Mouse (Mus musculus): ENCODE results near the gene Eef1b2.
A peak's percentile ranks its signal among the peaks of the same experiment; 100 is the strongest.
"Not testable (repeated sequence)": the region's sequence is repeated elsewhere in the genome, so short reads cannot be mapped to it uniquely, and the experiment has no call there.

Gene Eef1b2

DNA sequence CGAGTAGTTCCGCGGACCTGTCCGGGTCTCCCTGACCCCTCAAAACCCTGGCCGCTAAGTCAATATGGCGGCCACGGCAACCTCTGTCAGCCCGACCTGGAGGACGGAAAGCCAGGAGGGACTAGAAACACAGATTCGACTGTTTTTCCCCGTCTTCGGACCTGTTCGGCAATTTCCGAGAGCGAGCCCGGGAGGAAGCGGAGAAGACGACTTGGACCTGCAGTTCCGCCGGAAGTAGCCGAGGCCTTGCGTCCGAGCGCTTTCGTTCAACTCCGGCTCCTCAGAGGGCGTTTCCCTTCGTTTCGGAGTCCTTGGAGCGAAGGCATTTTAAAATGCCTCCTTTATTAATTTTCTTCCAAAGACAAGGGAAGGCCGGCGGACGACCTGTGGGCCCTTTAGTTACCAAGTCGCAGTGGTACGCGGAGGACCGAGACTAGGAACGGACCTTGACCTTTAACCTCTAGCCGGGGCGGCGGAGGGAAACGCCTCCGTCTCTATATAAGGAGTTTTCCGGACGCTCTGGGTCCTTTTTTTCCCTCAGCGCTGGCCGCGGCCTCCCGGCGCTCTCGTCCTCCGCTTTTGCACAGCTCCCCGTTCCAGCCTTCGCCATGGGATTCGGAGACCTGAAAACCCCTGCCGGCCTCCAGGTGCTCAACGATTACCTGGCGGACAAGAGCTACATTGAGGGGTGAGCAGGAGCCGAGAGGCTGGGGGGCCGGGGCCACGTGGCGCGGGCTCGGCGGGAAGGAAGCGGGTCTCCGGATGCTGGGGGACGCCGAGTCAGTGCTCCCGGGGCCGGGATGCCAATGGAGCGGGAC, at the start of gene Eef1b2, which contains the start of gene Ndufs1:
Gene Eef1b2, plus strand, starts transcription at position 222 of the 818 bp plus-strand sequence.
Gene Ndufs1, minus strand, starts transcription at position 230 of the 818 bp plus-strand sequence.
- peak; percentile 94 for DNase-seq

DNA sequence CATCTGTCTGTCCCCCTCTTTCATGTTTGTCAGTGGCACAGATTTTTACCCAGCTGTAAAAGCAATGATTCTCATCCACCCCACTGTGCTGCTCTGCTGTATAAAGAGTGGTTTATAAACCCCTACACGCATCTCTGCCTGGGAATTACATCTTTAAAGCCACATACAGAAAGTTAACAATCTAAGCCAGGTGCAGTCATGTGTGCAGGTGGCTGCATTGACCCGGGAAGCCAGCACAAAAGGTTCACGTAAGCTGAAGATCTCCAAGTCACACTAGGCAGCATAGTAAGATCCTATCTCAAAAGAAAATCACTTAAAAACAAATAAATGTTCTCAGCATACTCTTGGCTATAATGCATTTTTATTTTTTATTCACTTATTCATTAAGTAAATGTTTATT, 47.4 kb upstream of the Eef1b2 start:
- DNase-seq: no peak

DNA sequence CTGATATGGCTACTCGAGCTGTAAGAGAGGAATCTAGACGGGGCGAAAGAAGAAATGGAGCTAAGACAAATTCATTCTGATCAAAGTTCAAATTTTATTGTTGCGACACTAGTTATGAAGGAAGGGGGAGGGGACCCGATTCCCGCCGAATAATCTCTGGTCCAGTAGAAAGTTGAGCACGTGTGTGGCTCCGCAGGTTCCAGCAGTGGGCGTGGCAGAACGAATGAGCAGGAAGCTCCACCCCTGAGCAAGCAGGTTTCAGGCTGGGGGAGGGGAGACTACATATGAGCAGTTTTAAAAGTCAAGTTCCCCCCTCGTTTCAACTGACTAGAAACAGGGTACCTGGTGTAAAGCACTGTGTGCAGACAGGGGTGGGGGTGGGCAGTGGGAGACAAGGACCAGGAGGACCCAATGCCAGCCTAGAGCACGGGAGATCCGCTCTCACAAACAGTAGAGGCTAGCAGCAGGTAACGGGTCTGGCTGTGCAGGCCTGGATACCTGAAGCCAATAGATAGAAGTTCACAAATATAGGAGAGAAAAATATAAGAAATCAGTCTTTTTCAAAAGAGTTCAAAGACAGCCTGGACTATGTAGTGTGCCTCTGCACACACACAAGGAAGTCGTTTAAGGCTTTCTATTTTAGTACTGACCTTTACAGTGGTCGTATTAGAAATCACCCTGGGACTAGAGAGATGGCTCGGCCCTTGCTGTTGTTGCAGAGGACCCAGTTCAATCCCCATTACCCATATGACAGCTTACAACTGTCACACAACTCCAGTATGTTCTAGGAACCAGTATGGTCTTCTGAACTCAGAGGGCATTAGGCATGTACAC, 46.6 kb upstream of the Eef1b2 start:
- DNase-seq: no peak

DNA sequence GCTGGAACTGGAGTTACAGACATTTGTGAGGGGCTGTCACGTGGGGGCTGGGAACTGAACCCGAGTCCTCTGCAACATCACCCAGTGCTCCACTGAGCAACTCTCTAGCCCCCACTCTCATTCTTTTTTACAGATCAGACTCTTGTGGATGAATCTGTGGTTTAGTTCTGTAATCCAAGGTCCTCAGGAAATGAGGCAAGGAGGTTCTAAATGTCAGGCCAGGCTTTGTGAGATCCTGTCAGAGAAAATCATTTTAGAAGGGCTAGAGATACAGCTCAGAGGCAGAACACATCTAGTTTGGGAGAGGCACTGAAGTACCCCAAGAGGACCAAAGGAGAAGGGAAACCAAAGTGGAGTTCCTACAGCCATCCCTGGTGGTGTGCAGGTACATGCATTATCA, 45.7 kb upstream of the Eef1b2 start:
- DNase-seq: no peak

DNA sequence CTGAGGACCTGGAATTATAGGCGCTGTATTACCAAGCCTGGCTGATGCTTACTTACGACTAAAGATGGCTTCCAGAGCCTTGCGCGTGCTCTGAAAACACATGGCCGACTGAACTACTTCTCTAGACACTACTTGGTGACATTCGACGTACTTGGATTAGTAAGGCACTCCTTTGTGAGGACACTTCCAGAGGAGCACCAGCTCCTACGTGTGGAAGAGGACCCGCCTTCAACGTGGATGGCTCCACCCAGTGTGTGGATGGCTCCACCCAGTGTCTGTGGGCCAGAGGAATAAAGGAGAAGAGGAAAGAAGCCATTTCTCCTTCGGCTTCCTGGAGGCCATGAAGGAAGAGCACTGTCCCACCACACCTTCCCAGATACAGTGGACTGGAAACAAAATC, 44.9 kb upstream of the Eef1b2 start:
- no peak for DNase-seq

DNA sequence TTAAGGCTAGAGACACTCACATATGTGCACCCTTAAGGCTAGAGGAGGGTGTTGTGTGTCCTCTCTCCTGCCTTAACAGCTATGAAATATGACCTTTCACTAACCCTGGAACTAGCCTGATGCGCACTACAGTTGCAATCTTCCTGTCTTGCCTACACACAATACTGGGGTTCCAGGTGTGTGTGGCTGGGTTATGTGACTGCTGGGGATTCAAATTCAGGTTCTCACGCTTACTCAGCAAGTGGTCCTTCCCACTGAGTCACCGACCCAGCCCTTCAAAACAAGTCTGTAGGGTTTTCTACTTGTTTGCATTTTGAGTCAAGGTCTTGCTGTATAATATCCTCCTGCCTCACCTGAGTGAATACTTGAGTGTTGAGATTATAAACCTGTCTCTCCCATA, 42.1 kb upstream of the Eef1b2 start:
- DNase-seq: no peak

DNA sequence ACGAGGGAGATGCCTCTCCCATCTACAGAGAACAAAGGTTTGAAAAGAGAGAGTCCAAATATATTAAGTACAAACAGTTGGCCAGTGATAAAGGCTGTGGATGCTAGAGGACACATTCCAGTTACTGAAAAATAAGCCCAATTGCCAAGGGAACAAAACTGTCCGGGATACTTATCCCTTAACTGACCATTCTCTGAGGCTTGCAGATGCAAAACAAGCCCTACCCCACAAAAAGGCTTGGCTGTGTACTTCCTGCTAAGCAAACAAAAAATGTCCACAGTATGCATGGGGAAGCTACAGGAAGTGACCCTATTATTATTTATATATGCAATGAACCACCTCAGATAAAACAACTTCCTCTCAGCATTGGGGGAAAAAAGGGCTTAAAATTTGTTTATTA, 38.7 kb upstream of the Eef1b2 start:
- DNase-seq: no peak

DNA sequence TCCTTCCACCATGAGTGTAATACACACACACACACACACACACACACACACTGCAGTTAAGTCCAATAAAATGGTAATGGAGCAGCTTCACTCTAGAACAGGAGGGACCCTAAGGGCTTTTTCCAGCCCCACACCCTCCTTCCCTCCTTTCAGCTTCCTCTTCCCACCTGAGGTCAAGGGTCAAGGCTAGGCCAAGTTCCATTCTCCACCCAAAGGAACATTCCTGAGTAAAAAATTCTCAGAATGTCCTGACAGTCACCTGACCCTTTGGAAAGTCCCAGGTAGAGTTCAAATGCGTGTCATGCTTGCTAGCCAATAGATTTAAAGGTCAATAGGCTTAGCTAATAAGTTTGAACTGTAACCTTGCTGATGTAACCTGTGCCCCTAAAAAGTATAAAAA, 38.0 kb upstream of the Eef1b2 start:
- DNase-seq: not testable (repeated sequence)

DNA sequence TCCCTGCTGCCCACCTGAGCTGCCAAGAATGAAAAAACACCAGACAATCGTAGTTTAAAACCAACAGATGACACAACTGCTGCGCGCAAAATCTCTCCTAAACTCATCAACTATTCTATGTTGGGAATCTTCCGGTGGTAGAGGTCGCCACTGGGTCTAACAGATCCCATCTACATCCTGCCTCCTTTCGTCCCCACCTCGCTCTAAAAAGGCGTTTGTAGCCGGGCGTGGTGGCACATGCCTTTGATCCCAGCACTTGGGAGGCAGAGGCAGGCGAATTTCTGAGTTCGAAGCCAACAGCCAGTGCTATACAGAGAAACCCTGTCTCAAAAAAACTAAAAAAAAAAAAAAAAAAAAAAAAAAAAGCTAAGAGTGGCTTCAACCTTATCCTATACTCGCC, 36.4 kb upstream of the Eef1b2 start:
- no peak for DNase-seq

DNA sequence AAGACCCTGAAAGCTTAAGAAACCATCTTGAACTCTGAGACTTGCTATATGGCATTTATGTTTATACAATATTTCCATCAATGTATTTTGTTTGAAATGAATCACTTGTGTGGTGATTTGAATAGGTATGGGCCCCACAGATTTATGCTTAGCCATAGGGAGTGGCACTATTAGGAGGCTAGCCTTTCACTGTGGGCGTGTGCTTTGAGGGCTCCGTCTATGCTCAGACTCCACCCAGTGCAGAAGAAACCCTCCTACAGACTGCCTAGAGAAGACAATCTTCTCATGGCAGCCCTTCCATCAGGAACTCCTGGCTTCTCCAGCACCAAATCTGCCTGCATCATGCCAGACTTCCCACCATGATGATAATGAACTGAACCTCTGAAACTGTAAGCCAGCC, 8.0 kb upstream of the Eef1b2 start:
- no peak for DNase-seq

DNA sequence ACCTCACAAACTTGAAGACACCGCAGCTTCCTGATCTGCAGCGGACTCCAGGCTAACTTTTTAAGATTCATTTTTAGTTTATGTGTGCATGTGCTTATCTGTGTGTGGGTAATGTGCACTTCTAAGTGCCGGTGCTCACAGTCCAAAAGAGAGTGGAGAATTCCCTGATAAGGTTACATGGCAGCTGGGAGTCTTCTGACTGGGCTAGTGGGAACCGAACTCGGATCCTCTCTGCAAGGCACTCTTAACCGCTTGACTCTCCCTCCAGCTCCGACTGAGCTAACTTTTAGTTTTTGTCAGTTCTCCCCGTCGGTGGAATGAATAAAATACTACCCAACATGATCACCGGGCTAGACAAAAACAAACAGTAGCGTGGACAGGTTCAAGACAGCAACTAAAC, 772 bp upstream of the Eef1b2 start:
- DNase-seq: no peak

DNA sequence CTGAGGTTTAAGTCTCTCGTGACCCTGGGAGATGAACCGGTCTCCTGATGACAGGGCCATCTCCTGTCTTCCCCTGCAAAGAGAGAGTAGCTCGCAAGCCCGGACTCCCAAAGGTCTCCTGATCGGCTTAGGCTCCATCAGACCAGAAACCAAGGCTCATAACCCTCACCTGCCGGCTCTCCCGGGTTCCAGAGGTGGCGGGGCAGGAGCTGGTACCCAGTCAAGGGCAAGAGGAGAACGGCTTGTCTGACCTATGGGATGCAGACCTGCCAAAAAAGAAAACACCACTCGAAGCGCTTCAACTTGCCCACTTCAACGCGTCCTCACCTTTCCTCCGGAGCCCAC, 394 bp upstream of the Eef1b2 start:
- no peak for DNase-seq

DNA sequence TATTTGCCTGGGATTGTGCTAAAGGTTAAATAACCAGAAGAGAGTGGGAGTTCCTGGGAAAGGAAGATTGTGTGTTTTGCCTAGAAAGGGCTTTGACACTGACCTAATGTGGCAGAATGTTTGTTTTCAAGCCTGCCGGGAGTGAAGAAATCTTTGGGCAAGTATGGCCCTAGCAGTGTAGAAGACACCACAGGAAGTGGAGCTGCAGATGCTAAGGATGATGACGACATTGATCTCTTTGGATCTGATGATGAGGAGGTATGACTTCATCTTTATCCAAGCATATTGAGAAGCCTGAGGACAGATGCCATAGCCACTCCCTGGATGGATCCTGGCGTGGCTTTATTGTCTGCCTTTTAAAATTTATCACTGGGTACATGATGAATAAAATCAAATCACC, 1.7 kb downstream of the Eef1b2 start:
- no peak for DNase-seq

DNA sequence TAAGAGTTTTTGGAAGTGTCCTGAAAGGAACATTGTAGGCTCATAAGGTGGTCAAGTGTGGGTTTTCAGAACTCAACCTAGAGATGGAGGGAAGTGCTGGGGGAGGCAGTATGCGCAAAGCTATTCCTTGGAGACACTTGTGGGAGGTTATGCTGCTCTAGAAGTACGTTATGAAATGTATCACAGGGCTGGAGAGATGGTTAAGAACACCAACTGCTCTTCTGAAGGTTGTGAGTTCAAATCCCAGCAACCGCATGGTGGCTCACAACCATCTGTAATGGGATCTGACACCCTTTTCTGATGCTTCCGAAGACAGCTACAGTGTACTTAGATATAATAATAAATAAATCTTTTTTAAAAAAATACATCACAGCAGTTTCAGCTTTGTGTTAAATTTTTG, 3.5 kb downstream of the Eef1b2 start:
- DNase-seq: no peak

DNA sequence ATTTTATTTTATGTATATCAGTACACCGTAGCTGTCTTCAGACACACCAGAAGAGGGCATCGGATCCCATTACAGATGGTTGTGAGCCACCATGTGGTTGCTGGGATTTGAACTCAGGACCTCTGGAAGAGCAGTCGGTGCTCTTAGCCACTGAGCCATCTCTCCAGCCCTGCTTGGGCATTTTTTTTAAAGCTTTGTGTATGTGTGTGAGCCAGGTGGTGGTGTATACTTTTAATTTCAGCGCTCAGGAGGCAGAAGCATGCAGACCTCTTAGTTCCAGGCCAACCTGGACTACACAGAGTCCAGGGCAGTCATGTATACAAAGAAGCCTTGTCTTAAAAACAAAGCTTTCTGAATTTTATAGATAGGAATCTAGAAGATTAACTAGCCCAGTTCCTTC, 4.0 kb downstream of the Eef1b2 start:
- not testable (repeated sequence) for DNase-seq

DNA sequence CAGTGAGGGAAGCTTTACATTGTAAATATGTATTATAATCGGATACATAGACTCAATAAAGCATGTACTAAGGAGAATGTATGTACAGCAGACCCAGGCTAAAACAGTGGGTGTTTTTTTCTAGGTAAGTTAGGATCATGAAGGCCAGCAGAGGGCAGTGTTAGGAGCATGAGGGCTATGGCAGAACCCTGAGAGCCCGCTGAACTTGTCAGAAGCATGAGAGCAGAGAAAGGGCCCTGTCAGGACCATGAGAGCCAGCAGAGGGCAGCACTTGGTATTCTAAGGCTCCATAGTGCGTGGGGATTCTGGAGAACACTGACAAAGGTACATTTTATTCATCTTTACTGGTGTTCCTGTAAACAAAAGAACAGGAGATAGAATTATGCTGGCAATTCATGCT, 4.4 kb downstream of the Eef1b2 start:
- DNase-seq: peak; percentile 94

DNA sequence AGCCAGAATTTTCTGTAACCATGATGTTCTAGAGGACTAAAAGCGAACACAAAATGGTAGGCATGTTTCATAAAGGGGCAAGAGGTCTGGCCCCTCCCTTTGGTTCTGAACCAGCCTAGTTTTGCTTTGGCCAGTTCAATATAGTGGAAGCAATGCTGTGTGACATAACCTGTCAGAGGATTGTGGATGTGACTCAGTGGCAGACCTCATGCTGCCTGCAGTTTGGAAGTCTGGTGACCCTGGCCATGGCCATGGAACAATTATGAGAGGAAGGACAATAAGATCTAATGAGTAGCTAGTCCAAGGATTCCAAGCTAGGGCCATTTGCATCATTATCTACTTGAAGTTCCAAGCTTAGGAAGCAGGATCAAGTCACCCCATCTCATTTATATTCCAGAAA, 4.9 kb downstream of the Eef1b2 start:
- no peak for DNase-seq

DNA sequence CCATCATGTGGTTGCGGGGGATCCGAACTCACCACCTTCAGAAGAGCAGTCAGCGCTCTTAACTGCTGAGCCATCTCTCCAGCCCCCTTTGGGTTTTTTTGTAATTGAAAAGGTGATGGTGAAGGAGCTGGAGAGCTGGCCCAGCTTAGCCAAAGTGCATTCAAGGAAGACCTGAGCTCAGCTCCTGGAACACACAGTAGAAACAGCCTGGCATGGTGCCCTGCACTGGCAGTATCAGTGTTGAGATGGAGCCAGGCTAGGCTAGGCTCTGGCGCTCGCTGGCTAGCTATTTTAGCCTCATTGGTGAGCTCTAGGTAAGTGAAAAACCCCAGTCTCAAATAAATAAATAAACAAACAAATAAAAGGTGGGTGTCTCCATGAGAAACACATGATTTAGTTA, 5.6 kb downstream of the Eef1b2 start:
- peak; percentile 61 for DNase-seq

DNA sequence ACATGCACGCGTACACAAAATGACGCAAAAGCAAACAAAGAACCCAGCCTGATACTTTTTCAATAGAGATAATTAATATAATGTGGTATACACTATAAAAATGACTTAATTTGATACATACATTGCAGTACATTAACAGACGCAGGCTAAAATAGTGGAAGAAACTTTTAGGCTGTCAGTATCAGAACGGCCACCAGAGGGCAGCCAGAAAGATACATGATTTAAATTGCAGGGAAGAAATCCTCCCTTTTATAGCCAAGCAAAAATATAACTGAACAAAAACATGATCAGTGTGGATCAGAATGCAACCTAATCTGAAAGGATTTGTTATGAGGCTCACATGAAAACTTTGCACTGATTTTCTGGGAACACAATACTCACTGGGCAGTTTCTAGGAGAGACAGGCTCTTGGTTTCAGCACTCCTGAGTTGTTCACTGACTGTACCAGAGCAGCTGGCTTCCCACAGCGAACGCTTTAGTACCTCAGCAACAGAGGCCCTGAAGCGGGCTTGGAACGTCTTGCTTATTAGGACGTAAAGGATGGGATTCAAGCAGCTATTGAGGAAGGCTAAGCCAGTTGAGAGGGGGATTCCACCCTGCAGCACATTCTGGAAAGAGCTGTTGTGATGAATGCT, 6.1 kb downstream of the Eef1b2 start:
- DNase-seq: peak; percentile 76

DNA sequence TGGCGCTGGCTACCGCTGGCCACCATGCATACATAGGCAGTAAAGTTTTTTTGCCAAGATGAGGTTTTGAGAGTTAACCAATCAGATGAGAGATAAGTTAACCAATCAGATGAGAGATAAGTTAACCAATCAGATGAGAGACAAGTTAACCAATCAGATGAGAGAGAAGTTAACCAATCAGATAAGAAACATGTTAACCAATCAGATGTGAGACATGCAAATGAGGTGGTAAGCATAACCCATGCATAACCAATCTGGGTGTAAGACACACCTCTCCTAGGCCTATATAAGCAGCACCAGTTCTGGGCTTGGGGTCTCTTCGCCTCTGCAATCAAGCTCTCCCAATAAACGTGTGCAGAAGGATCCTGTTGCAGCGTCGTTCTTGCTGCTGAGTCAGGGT, 8.8 kb downstream of the Eef1b2 start:
- not testable (repeated sequence) for DNase-seq

DNA sequence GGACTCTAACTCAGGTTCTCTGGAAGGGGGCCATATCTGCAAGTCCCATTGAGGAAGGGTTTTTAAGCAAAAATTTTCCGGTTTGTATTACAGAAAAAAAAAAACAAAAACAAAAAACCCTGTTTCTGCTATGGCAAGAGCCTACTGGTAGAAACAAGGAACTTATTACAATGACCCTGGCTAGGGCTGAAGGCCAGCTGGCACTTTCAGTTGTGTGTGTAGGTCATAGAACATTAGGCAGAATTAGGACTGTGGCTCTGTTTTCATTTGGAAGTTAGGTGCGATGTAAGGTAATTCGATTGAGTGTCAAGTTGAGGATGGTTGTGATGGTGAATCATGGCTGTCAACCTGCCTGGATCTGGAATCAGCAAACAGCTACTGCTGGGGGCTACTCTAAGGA, 11.9 kb downstream of the Eef1b2 start:
- no peak for DNase-seq

DNA sequence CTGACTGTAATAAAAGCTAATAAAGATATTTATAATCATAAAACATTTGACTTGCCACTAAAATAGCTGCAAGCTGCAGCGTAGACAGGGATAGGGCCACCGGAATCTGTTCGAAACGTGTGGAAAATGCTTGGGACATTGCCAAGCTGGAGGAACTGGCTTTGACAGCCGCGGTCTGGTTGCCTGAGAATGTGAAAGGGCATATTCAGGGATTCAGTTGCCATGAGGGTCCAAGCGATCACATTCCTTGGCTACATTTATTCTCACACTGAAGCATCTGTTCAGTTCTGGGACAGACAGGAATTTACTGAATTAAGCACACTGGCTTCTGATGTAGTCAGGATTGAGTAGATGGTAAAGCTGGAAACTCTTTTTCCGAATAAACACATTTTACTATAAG, 14.2 kb downstream of the Eef1b2 start:
- DNase-seq: peak; percentile 32

DNA sequence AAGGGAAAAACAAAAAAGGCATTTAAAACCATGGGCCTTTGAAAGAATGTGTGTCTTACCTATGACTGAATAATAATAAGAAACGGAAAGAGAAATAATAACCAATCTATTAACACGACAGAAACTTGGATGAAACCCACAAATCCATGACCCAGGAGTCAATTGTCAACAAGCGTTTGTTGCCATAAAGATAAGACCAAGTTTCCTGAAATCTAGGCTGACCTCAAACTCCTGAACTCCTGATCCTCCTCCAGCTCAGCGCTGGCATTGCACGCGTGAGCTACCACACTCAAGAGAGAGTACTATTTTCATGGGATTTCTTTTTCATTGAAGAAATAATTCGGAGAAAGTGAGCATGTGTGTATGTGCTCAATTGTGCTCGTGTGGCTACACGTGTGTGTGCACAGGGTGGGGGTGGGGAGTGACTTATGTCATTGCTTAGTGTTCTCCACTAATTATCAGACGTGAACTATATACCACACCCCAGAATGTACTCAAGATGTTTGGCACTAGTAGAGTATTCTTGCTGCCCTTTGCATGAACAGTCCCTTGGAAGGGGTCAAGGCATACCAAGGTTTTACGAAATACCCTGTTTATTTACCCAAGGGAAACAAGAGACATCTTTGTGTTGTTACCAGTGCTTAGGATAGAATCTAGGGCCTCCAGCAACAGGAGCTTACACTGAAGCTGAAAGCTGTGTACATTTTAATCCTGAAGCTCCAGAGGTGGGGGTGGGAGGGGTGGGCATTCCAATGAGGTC, 15.9 kb downstream of the Eef1b2 start:
- DNase-seq: no peak
